Mouse (Mus musculus): Measurements from ENCODE around the gene Hyou1.
"Not testable (repeated sequence)": the region's sequence is repeated elsewhere in the genome, so short reads cannot be mapped to it uniquely, and the experiment has no call there.

Gene Hyou1

GRCm38 (mm10) chr9:44351396-44351795 is 27.9 kb upstream of the Hyou1 start:
- no peak for DNase-seq (ENCODE audit: low read depth, low spot score)

- no peak for DNase-seq (ENCODE audit: low read depth, low spot score)
Observed at GRCm38 (mm10) chr9:44352337-44352736, 27.0 kb upstream of the Hyou1 start.

- DNase-seq (ENCODE audit: low read depth, low spot score) = no peak
Observed at GRCm38 (mm10) chr9:44353142-44353541, 26.1 kb upstream of the Hyou1 start.

- DNase-seq (ENCODE audit: low read depth, low spot score) = peak; percentile 36
Observed at GRCm38 (mm10) chr9:44357207-44357606, 22.1 kb upstream of the Hyou1 start.

GRCm38 (mm10) chr9:44361190-44361917 is 17.9 kb upstream of the Hyou1 start, which contains the start of gene Vps11:
Gene Vps11 (minus strand): TSS chr9:44361670.
- peak; percentile 98 for DNase-seq (ENCODE audit: low read depth, low spot score)

- not testable (repeated sequence) for DNase-seq (ENCODE audit: low read depth, low spot score)
Observed at GRCm38 (mm10) chr9:44361931-44362330, 17.4 kb upstream of the Hyou1 start.

GRCm38 (mm10) chr9:44364480-44364879 is 14.8 kb upstream of the Hyou1 start:
- peak; percentile 85 for DNase-seq (ENCODE audit: low read depth, low spot score)

- no peak for DNase-seq (ENCODE audit: low read depth, low spot score)
Observed at GRCm38 (mm10) chr9:44373386-44373785, 5.9 kb upstream of the Hyou1 start.

GRCm38 (mm10) chr9:44376141-44376540 is 3.1 kb upstream of the Hyou1 start:
- peak; percentile 45 for DNase-seq (ENCODE audit: low read depth, low spot score)

GRCm38 (mm10) chr9:44377335-44377734 is 2.0 kb upstream of the Hyou1 start:
- not testable (repeated sequence) for DNase-seq (ENCODE audit: low read depth, low spot score)

GRCm38 (mm10) chr9:44378153-44378730 is 1.0 kb upstream of the Hyou1 start:
- DNase-seq (ENCODE audit: low read depth, low spot score) = no peak

GRCm38 (mm10) chr9:44379862-44380261 is 572 bp downstream of the Hyou1 start:
- no peak for DNase-seq (ENCODE audit: low read depth, low spot score)

GRCm38 (mm10) chr9:44384596-44384995 is 5.3 kb downstream of the Hyou1 start:
- no peak for DNase-seq (ENCODE audit: low read depth, low spot score)

GRCm38 (mm10) chr9:44387221-44387620 is 7.9 kb downstream of the Hyou1 start:
- no peak for DNase-seq (ENCODE audit: low read depth, low spot score)

GRCm38 (mm10) chr9:44389273-44389672 is 10.0 kb downstream of the Hyou1 start:
- peak; percentile 77 for DNase-seq (ENCODE audit: low read depth, low spot score)

GRCm38 (mm10) chr9:44391466-44391865 is 12.2 kb downstream of the Hyou1 start:
- peak; percentile 70 for DNase-seq (ENCODE audit: low read depth, low spot score)

- peak; percentile 98 for DNase-seq (ENCODE audit: low read depth, low spot score)
Observed at GRCm38 (mm10) chr9:44396684-44397411, 17.6 kb downstream of the Hyou1 start, which contains the start of gene Slc37a4. Gene Slc37a4 (plus strand): TSS chr9:44396852.

- DNase-seq (ENCODE audit: low read depth, low spot score) = no peak
Observed at GRCm38 (mm10) chr9:44398087-44398486, 18.8 kb downstream of the Hyou1 start.

- no peak for DNase-seq (ENCODE audit: low read depth, low spot score)
Observed at GRCm38 (mm10) chr9:44398551-44398950, 19.3 kb downstream of the Hyou1 start.

GRCm38 (mm10) chr9:44399114-44399794 is 20.0 kb downstream of the Hyou1 start:
- DNase-seq (ENCODE audit: low read depth, low spot score) = no peak

- no peak for DNase-seq (ENCODE audit: low read depth, low spot score)
Observed at GRCm38 (mm10) chr9:44399795-44400114, 20.5 kb downstream of the Hyou1 start.

GRCm38 (mm10) chr9:44401081-44401480 is 21.8 kb downstream of the Hyou1 start:
- DNase-seq (ENCODE audit: low read depth, low spot score) = no peak

All from R1 (cell line).